Mouse (Mus musculus): Measurements from ENCODE around the gene Pou6f2. TPM values are rescaled to one million over a fixed set of nuclear protein-coding genes. Genes with fewer than 3 reads are reported as not detected.

The Pou6f2 gene
- total and polyA plus RNA-seq, 3 experiments = not detected

GRCm38 (mm10) chr13:18128826-18129225 is 268.7 kb downstream of the Pou6f2 start:
- no peak overlapping the region for H3K9ac ChIP-seq (ENCODE audit: control insufficient read depth, low read depth, low read length, poor library complexity, severe bottlenecking)
- H3K79me2 ChIP-seq (ENCODE audit: control insufficient read depth, insufficient read depth, low read length, poor library complexity) = no peaks in the 10 kb centered on the region
- no peak overlapping the region for H3K27ac ChIP-seq (ENCODE audit: control insufficient read depth, low read depth, low read length)
- no peaks in the 10 kb centered on the region for H3K9me3 ChIP-seq (replicated peaks; ENCODE audit: insufficient read depth, low read length)
- no peak for DNase-seq (ENCODE audit: low read depth, low spot score)
- H3K36me3 ChIP-seq (ENCODE audit: control insufficient read depth in 1 of 2, insufficient read depth in 2 of 2, low read length in 2 of 2) = no peaks in the 10 kb centered on the region
- H3K4me1 ChIP-seq (ENCODE audit: control insufficient read depth in 1 of 2, insufficient read depth in 2 of 2, low read length in 2 of 2) = no peaks in the 10 kb centered on the region
- H3K4me3 ChIP-seq (ENCODE audit: control insufficient read depth in 1 of 2, insufficient read depth in 1 of 2, low read depth in 2 of 2, low read length in 2 of 2) = no peak overlapping the region
- no peak for TF ChIP-seq GATA1 (IDR thresholded peaks at IDR 0.05; ENCODE audit: low read depth, low read length)
- no peak for TF ChIP-seq USF2 (IDR thresholded peaks at IDR 0.05; ENCODE audit: borderline replicate concordance in 1 of 2, insufficient read depth in 1 of 2, low read depth in 1 of 2, low read length in 2 of 2)
- no peak for TF ChIP-seq USF1 (IDR thresholded peaks at IDR 0.05; ENCODE audit: low read depth, low read length)
- no peak for TF ChIP-seq SMC3 (IDR thresholded peaks at IDR 0.05; ENCODE audit: low read depth, low read length)
- TF ChIP-seq MAFK (IDR thresholded peaks at IDR 0.05; ENCODE audit: borderline replicate concordance, low read depth, low read length) = no peak
- no peak for TF ChIP-seq CTCF (IDR thresholded peaks at IDR 0.05 in 2 of 3, conservative IDR thresholded peaks at IDR 0.05 in 1 of 3; ENCODE audit: control insufficient read depth in 1 of 3, insufficient read depth in 1 of 3, low read depth in 2 of 3, low read length in 3 of 3, poor library complexity in 1 of 3, severe bottlenecking in 1 of 3)
- TF ChIP-seq HCFC1 (IDR thresholded peaks at IDR 0.05; ENCODE audit: low read depth, low read length) = no peak
- TF ChIP-seq MXI1 (IDR thresholded peaks at IDR 0.05; ENCODE audit: low read depth, low read length) = no peak
- TF ChIP-seq JUND (IDR thresholded peaks at IDR 0.05; ENCODE audit: low read depth, low read length) = no peak
- no peak for TF ChIP-seq POLR2A (IDR thresholded peaks at IDR 0.05; ENCODE audit: control insufficient read depth in 1 of 2, insufficient read depth in 1 of 2, low read depth in 1 of 2, low read length in 2 of 2, poor library complexity in 1 of 2)
- H3K27me3 ChIP-seq (ENCODE audit: control insufficient read depth in 1 of 2, insufficient read depth in 2 of 2, low read length in 2 of 2) = no peaks in the 10 kb centered on the region

- TF ChIP-seq ZC3H11A (IDR thresholded peaks at IDR 0.05; ENCODE audit: low read depth, low read length) = no peak
- TF ChIP-seq POLR2A (IDR thresholded peaks at IDR 0.05; ENCODE audit: control insufficient read depth in 1 of 2, insufficient read depth in 1 of 2, low read depth in 1 of 2, low read length in 2 of 2, poor library complexity in 1 of 2) = no peak
- no peak for TF ChIP-seq ZNF384 (IDR thresholded peaks at IDR 0.05; ENCODE audit: low read depth, low read length)
- no peak for TF ChIP-seq GABPA (IDR thresholded peaks at IDR 0.05; ENCODE audit: low read depth, low read length)
- TF ChIP-seq MAZ (IDR thresholded peaks at IDR 0.05; ENCODE audit: low read depth, low read length) = no peak
- no peak for TF ChIP-seq CTCF (IDR thresholded peaks at IDR 0.05 in 2 of 3, conservative IDR thresholded peaks at IDR 0.05 in 1 of 3; ENCODE audit: control insufficient read depth in 1 of 3, insufficient read depth in 1 of 3, low read depth in 2 of 3, low read length in 3 of 3, poor library complexity in 1 of 3, severe bottlenecking in 1 of 3)
- TF ChIP-seq NELFE (IDR thresholded peaks at IDR 0.05; ENCODE audit: low read depth, low read length) = no peak
- no peak for TF ChIP-seq KAT2A (conservative IDR thresholded peaks at IDR 0.05; ENCODE audit: low read depth, low read length)
- no peak for TF ChIP-seq ZKSCAN1 (IDR thresholded peaks at IDR 0.05; ENCODE audit: low read depth, low read length)
- no peak for DNase-seq (ENCODE audit: low read depth, low spot score)
- no peak overlapping the region for H3K9ac ChIP-seq (ENCODE audit: control insufficient read depth, low read depth, low read length, poor library complexity, severe bottlenecking)
- H3K4me3 ChIP-seq (ENCODE audit: control insufficient read depth in 1 of 2, insufficient read depth in 1 of 2, low read depth in 2 of 2, low read length in 2 of 2) = no peak overlapping the region
- H3K79me2 ChIP-seq (ENCODE audit: control insufficient read depth, insufficient read depth, low read length, poor library complexity) = no peaks in the 10 kb centered on the region
- no peaks in the 10 kb centered on the region for H3K27me3 ChIP-seq (ENCODE audit: control insufficient read depth in 1 of 2, insufficient read depth in 2 of 2, low read length in 2 of 2)
- H3K4me1 ChIP-seq (ENCODE audit: control insufficient read depth in 1 of 2, insufficient read depth in 2 of 2, low read length in 2 of 2) = no peaks in the 10 kb centered on the region
- H3K27ac ChIP-seq (ENCODE audit: control insufficient read depth, low read depth, low read length) = no peak overlapping the region
- H3K36me3 ChIP-seq (ENCODE audit: control insufficient read depth in 1 of 2, insufficient read depth in 2 of 2, low read length in 2 of 2) = no peaks in the 10 kb centered on the region
- H3K9me3 ChIP-seq (replicated peaks; ENCODE audit: insufficient read depth, low read length) = no peaks in the 10 kb centered on the region
Measured at GRCm38 (mm10) chr13:18128053-18128452, 269.4 kb downstream of the Pou6f2 start.

Measured in MEL (cell line).